Mouse (Mus musculus) ES-Bruce4 (cell line): ENCODE measurements around the gene Stac.

ENCODE experiments used
- CTCF ChIP-seq: IDR thresholded peaks from one replicate; pipeline ENCODE4 v1.8.1; 2011; ENCODE audit warnings: low read depth, low read length
- POLR2A ChIP-seq: IDR thresholded peaks from one replicate; pipeline ENCODE4 v1.8.1; 2011; ENCODE audit warnings: low read length; ENCODE audit not compliant: insufficient read depth

DNA sequence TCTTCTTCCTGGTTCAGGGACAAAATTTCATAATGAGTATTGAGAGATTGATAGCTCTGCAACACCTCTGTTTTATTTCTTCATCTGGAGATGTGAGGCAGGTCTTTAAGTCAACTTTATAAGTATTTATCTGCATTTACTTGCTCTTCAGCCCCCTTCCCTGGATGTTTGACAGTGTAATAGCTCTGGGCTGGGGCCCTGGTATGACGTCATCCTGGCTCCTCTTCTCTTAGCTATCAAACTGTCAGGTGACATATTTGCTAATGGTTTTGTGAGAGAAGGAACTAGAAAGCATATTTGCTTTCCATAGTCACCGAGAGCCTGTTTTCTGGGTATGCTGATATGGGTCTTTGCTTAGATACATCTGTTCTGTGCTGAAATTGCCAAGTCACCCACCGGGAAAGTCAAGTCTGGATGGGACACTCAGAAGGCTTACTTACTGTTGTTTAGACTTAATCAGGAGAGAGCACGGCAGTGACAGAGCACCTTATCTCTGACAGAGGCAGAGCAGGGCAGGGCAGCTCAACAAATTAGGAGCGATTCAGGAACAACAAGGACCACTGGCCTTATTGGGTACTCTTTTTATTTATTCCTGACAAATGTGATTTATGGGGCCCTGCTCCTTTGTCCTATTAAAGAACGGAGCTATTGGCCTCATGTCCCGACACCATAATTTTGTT is 155.3 kb downstream of the Stac start:
- TF ChIP-seq POLR2A, result no peak
- TF ChIP-seq CTCF, result no peak
